Mouse (Mus musculus): Measurements from ENCODE around the gene Adgrl3. TPM values are rescaled to one million over a fixed set of nuclear protein-coding genes. Genes with fewer than 3 reads are reported as not detected.

Adgrl3 gene
- total and polyA plus RNA-seq, 3 experiments: not detected

- DNase-seq (ENCODE audit: low read depth, low spot score): no peak
- no peaks in the 10 kb centered on the region for H3K27me3 ChIP-seq (ENCODE audit: control insufficient read depth in 1 of 2, insufficient read depth in 2 of 2, low read length in 2 of 2)
Measured at GRCm38 (mm10) chr5:81073875-81074274, 53.9 kb downstream of the Adgrl3 start.

DNA sequence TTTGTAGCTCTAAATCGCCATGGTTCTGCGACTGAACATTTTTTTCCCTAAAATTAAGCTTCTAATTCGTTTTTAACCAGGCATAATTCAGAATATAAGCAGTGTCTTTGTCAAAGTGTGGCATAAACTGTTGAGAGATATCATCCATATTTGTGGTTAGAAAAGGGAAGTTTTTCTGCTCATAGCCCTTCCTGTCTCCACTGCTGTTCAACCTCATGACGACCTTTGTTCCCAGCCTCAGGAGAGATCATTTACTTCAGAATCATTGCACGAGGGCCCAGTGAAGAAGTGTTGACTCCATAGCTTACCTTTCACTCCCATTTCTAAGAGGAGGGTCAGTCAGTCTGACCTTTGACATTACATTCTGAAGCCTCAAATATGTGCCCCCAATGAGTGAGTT is 56.4 kb downstream of the Adgrl3 start:
- H3K9me3 ChIP-seq (replicated peaks; ENCODE audit: insufficient read depth, low read length): no peaks in the 10 kb centered on the region
- H3K4me3 ChIP-seq (ENCODE audit: control insufficient read depth in 1 of 2, insufficient read depth in 1 of 2, low read depth in 2 of 2, low read length in 2 of 2): no peak overlapping the region
- H3K9ac ChIP-seq (ENCODE audit: control insufficient read depth, low read depth, low read length, poor library complexity, severe bottlenecking): no peak overlapping the region
- no peaks in the 10 kb centered on the region for H3K79me2 ChIP-seq (ENCODE audit: control insufficient read depth, insufficient read depth, low read length, poor library complexity)
- DNase-seq (ENCODE audit: low read depth, low spot score): no peak
- H3K27ac ChIP-seq (ENCODE audit: control insufficient read depth, low read depth, low read length): no peak overlapping the region
- no peaks in the 10 kb centered on the region for H3K27me3 ChIP-seq (ENCODE audit: control insufficient read depth in 1 of 2, insufficient read depth in 2 of 2, low read length in 2 of 2)
- no peaks in the 10 kb centered on the region for H3K4me1 ChIP-seq (ENCODE audit: control insufficient read depth in 1 of 2, insufficient read depth in 2 of 2, low read length in 2 of 2)
- TF ChIP-seq BHLHE40 (IDR thresholded peaks at IDR 0.05; ENCODE audit: borderline replicate concordance, low read depth, low read length): no peak
- TF ChIP-seq ETS1 (IDR thresholded peaks at IDR 0.05; ENCODE audit: low read depth, low read length): no peak
- no peak for TF ChIP-seq EP300 (IDR thresholded peaks at IDR 0.05; ENCODE audit: low read depth in 1 of 2, low read length in 2 of 2)
- no peak for TF ChIP-seq RCOR1 (IDR thresholded peaks at IDR 0.05; ENCODE audit: low read depth, low read length)
- TF ChIP-seq TAL1 (IDR thresholded peaks at IDR 0.05; ENCODE audit: low read length): no peak
- TF ChIP-seq MEF2A (IDR thresholded peaks at IDR 0.05; ENCODE audit: extremely low read depth, insufficient replicate concordance, low read depth, low read length, poor library complexity, severe bottlenecking): no peak
- TF ChIP-seq SIN3A (IDR thresholded peaks at IDR 0.05; ENCODE audit: low read length): no peak
- no peak for TF ChIP-seq KAT2A (conservative IDR thresholded peaks at IDR 0.05; ENCODE audit: low read depth, low read length)
- TF ChIP-seq CTCF (IDR thresholded peaks at IDR 0.05 in 2 of 3, conservative IDR thresholded peaks at IDR 0.05 in 1 of 3; ENCODE audit: control insufficient read depth in 1 of 3, insufficient read depth in 1 of 3, low read depth in 2 of 3, low read length in 3 of 3, poor library complexity in 1 of 3, severe bottlenecking in 1 of 3): no peak
- TF ChIP-seq HCFC1 (IDR thresholded peaks at IDR 0.05; ENCODE audit: low read depth, low read length): no peak
- TF ChIP-seq ZNF384 (IDR thresholded peaks at IDR 0.05; ENCODE audit: low read depth, low read length): no peak
- TF ChIP-seq RAD21 (IDR thresholded peaks at IDR 0.05; ENCODE audit: low read depth, low read length): no peak
- TF ChIP-seq E2F4 (IDR thresholded peaks at IDR 0.05; ENCODE audit: borderline replicate concordance, low read depth, low read length): no peak
- no peak for TF ChIP-seq NELFE (IDR thresholded peaks at IDR 0.05; ENCODE audit: low read depth, low read length)
- TF ChIP-seq MAZ (IDR thresholded peaks at IDR 0.05; ENCODE audit: low read depth, low read length): no peak
- H3K36me3 ChIP-seq (ENCODE audit: control insufficient read depth in 1 of 2, insufficient read depth in 2 of 2, low read length in 2 of 2): no peaks in the 10 kb centered on the region

More at GRCm38 (mm10) chr5:81073875-81074274, 53.9 kb downstream of the Adgrl3 start:
- Histone ChIP-seq H3K36me3 (ENCODE audit: control insufficient read depth in 1 of 2, insufficient read depth in 2 of 2, low read length in 2 of 2) (no peaks in the 10 kb centered on the region), H3K79me2 (ENCODE audit: control insufficient read depth, insufficient read depth, low read length, poor library complexity) (no peaks in the 10 kb centered on the region), H3K9ac (ENCODE audit: control insufficient read depth, low read depth, low read length, poor library complexity, severe bottlenecking) (no peak overlapping the region), H3K4me3 (ENCODE audit: control insufficient read depth in 1 of 2, insufficient read depth in 1 of 2, low read depth in 2 of 2, low read length in 2 of 2) (no peak overlapping the region), H3K27ac (ENCODE audit: control insufficient read depth, low read depth, low read length) (no peak overlapping the region), H3K9me3 (replicated peaks; ENCODE audit: insufficient read depth, low read length) (no peaks in the 10 kb centered on the region), H3K4me1 (ENCODE audit: control insufficient read depth in 1 of 2, insufficient read depth in 2 of 2, low read length in 2 of 2) (no peaks in the 10 kb centered on the region)
- no peak for TF ChIP-seq TAL1 (IDR thresholded peaks at IDR 0.05; ENCODE audit: low read length)
- TF ChIP-seq POLR2A (IDR thresholded peaks at IDR 0.05; ENCODE audit: control insufficient read depth in 1 of 2, insufficient read depth in 1 of 2, low read depth in 1 of 2, low read length in 2 of 2, poor library complexity in 1 of 2): no peak
- no peak for TF ChIP-seq ZKSCAN1 (IDR thresholded peaks at IDR 0.05; ENCODE audit: low read depth, low read length)
- no peak for TF ChIP-seq ZMIZ1 (IDR thresholded peaks at IDR 0.05; ENCODE audit: low read depth, low read length)
